Mouse (Mus musculus) T-cell, adult 66 days (primary cell): Measurements from ENCODE around the gene Tec. TPM values are rescaled to one million over a fixed set of nuclear protein-coding genes. Genes with fewer than 3 reads are reported as not detected.

Experiments used
- total RNA-seq, 2 experiments: library from RNA; stranded (reverse); gene quantifications; 3 replicates in 1 of 2; 4 replicates in 1 of 2; pipeline ENCODE4 v1.2.4; 2023

Gene Tec
- total RNA-seq, result 10 to 100 TPM; 12.4 to 20.0 TPM

GRCm38 (mm10) chr5:72868091-72868875 lies at the start of gene Tec:
Tec (minus strand) TSS chr5:72868483.

GRCm38 (mm10) chr5:72913648-72914557 lies 45.6 kb upstream of the Tec start, which contains the start of gene Slain2:
Slain2 (plus strand) TSS chr5:72914304.

GRCm38 (mm10) chr5:72752585-72752984 lies 115.7 kb downstream of the Tec start, which contains the start of gene Txk:
Txk (minus strand) TSS chr5:72752777.

Other genes with a start within 250 kb of the Tec start
- 10 to 100 TPM; 19.7 to 21.6 TPM for gene Cnga1, start 224.2 kb downstream of the Tec start, total RNA-seq
- gene Nipal1, start 220.7 kb downstream of the Tec start, total RNA-seq, result 10 to 100 TPM in 1 of 2 experiments, 1 to 10 TPM in 1; 4.7 to 14.4 TPM
- 100 to 1,000 TPM; 175 to 177 TPM for gene Txk, start 115.7 kb downstream of the Tec start, total RNA-seq
- gene Slain2, start 45.8 kb upstream of the Tec start, total RNA-seq, result 10 to 100 TPM; 63.8 to 69.1 TPM
- not detected for gene Gm10135, start 106.2 kb upstream of the Tec start, total RNA-seq
- not detected for gene Slc10a4, start 138.4 kb upstream of the Tec start, total RNA-seq